Mouse (Mus musculus) monocyte, adult 2 months (primary cell): ENCODE results near the gene Tardbp.

ENCODE experiments used
- DNase-seq, 2 experiments: peaks; one replicate each; pipeline ENCODE4 v3.0.0; 2022; ENCODE audit warnings: low spot score in 2 of 2, low read depth in 1 of 2

The Tardbp gene

DNA sequence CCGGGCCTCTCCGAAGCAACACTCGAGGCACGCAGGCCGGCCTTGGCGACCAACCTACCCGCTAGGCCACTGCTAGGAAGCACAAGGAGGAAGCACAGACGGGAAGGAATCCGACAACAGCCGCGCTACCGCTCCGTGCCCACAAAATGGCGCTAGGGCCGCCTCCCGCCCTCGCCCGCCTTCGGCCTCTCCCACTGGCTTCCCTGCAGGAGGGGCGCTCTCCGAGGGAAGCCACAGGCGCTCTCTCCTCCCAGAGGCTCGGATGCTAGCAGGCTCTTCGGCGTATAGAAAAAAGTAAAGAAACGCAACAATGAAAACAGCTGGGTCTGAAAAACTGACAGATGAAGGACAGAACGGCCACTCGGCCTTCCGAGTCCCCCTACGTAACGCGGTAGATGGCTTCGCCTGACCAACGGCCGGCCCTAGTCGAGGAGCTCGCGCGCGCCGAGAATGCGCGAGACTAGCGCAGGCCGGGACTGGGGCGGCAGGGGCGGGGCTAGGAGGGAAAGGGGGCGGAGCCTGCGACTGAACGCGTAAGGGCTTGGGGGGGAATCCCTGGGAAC is at the start of gene Tardbp:
TSS of gene Tardbp (minus strand) at position 397 of the 563 bp plus-strand sequence.
- peak; percentile 86 to 96 for DNase-seq

DNA sequence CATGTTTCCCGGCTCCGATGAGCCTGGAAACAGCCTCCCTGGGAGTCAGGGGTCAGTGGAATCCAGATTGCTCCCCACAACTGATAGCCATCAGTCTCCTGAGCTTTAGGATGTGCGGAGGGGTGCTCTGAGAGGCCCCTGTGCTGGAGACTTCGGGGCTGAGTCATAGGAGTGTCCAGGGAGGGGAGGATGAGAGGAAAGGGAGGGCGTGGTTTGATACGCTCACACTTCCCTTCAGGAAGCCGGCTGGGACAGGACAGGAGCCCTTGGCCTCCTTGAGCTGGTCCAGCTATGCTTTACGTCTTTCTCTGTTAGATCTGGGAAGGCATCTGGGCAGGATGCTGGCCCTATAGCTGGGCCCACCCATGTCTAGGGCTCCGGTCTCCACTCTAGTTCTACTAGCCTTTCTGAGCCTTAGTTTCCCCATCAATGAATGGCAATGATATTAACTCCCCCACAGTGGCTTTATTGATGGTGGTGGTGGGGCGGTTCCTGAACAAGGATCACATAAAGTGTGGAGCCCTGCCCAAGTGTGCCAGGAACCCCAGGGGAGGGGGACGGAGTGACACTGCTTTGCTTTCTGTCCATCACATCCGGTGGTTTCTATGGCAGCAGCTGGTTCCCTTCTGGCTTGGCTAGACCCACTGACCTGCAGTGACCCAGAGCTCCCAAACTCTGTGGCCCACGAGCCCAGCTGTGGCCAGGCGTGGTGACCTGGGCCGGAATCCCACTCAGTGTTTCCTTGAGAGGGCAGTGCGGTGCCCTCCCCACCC is 49.6 kb upstream of the Tardbp start:
- DNase-seq = no peak

DNA sequence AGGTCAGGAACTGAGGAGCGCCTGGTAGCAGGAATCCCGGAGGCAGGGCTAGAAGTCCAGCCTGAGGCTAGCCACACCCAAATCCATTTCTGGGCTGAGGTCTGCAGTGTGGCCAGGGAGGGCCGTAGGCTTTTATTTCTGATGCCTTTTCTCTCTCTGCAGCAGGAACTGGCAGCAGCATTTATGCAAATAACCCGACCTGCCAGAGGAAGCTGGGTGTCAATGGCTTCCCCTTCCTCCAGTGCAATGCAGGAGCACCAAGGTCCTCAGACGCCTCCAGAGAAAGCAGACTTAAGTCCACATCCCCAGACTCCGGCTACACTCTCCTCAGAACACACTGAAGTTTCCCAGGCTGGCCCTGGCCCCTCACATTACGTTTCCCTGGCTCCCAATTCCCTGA is 48.2 kb upstream of the Tardbp start:
- DNase-seq = no peak

DNA sequence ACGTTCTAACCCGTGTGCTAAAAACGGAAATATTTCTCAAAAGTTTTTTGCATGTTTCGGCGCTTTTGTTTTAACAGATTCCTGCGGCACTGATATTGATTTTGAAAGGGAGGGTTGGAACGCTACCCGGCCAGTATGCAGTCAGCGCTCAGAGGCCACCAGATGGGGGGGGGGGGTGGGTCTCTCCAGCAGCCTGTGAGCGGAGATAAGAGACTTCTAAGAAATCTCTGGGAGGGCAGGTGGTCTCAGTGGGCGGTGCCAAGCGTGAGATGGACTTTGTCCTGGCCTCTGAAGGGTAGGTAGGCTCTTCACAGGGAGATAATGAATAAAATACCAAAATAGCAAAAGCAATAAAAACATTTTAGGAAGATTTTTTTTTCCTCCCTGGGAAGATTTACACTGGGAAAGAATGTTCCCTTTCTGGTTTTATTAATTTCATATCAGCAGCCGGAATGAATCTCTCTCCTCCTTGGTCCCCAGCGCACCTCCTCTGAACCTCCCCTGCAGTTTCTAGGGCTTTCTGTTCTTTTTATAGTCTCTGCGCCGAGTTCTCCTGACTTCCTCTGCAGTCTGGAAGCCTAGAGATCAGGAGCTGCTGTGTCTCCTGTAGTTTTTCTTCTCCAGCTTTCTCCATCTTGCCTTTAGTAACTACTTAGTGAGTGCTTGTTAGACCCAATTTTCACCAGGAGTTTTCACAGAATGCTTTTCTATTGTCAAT is 44.6 kb upstream of the Tardbp start:
- DNase-seq = no peak

DNA sequence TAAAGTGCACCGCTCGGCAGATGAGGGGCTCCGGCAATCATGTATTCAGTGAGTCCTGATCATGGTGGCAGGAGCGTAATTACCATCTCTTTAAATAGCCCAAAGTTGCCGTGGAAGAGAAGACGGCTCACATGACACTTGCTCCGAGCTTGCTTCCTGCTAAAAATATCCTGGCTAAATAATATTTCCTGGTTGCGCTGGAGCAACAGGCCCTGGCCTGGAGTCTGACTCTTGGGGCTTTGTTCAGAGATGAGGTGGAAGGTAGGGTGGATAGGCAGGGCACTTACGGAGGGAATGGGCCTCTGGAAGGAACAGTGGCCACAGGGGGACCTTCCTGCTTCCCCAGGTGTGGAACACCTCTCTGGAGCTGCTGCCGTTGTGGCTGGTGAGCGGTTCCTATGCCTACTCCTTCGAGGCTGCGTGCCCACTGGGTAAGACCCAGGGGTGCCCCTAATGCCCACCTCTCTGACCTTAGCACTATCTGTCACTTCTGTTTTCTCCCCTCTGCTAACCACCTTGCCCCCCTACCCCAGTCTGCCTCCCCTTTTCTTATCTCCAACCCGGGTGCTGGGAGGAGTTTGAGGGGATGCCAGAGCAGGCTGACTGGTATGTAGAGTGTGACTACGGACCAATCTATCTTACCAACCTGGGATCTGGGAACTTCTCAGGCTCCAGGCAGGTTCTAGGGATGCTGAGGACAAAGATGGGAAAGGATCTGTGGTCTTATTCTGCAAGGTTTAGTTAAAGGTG is 40.4 kb upstream of the Tardbp start:
- no peak for DNase-seq

DNA sequence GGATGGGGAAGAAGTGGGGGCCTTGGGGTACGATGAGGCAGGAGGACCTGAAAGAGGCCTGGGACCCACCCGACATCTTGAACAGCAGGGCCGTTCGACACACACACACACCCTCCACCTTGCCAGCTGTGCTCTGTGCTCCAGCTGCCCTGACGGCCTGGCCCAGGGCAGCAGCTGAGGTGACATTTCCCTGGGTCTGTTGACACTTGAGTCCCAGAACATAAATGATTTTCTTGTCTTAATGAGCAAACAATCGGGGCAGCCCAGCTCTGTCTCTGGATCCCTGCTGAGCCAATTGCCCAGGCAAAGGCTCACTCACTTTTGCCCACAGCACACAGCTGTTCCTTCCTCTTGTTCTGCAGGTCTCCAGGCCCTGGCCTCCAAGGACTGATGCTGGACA is 37.2 kb upstream of the Tardbp start:
- DNase-seq = no peak

DNA sequence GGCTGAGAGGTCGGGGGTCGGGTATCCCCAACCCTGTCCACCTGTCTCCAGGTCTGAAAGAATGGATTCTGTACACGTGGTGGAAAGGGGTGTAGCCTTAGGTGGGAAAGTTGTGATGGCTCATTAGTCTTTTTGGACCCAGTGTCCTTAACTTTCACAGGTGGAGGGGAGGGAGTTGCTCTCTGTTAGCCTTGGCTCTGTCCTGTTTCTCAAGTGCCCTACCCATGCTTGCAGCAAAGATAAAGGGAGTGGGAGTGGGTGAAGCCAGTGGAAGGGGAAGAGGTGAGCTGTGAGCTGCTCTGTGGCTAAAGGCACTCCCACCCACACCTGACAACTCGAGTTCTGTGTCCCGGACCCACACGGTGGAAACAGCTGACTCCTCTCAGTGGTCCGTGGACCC is 36.5 kb upstream of the Tardbp start:
- no peak for DNase-seq

DNA sequence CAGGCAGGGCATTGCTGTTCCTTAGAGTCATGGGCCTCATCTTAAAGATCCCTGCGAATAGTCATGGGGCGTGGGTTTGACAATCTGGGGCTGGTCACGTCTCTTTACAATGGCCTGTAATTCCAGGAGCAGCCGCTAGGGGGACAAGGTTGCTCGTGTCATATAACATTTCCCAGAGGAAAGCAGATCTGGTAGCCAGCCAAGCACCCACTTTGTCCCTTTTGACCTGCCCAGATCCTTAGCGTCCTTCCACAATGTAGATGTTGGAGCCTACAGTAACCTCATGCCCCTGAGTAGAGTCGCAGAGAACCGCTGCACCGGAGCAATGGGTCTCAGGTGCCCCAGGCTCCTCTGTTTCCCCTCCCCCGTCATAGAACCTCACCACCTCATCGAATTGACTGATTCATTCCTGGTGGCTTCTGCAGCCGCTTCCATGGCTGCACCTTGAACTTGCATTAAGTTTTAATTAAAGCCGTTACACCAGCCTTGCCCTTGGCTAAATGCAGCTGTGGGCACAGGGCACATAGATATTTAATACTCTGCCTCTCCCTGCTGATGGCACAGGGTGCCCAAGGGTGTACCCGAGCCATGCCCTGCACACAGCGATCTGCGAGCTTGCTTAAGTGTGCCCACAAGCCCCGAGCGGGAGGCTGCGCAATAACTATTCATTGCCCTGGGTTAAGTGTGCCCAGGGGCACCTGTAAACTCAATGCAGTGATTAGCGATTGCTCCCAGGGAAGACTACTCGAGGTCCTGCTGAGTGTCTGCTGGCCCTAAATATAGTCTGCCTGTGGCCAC is 35.5 kb upstream of the Tardbp start:
- DNase-seq = peak in 1 of 2 experiments; percentile 52

DNA sequence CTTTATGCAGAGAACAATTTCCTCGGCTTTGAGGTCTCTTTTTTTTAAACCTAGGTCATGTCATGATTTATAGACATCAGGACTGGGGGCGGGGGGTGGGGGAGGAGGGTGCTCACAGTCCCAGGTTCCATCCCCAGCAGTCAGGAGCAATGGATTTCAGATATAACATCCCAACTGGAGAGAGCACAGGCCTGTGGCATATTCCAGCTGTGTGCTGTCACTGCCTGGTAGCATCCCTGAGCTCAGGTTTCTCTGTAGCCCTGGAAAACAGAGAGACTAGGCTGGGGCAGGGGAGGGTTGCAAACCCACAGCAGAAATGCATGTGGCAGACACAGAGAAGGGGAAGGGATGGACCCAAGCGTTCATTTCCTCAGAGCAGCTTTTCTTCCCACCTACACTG is 33.4 kb upstream of the Tardbp start:
- DNase-seq = no peak

DNA sequence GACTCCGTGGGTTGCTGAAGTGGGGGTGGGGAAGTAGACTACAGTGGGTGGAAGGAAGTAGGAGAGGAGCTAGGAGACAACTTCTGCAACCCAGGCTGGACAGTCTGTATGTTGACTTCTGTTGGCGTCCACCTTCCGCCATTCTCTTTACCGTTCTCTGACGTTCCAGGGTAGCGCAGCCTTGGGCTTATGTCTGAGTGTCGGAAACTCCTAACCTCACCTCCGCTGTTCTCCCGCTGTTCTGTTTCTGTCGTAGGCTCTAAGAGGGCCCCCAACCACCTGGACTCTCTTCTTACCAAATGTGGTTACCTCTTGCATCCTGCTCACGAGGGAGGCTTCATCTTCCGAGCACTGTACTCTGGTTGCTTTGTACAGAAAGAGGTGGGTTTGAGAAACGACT is 31.0 kb upstream of the Tardbp start:
- DNase-seq = no peak

DNA sequence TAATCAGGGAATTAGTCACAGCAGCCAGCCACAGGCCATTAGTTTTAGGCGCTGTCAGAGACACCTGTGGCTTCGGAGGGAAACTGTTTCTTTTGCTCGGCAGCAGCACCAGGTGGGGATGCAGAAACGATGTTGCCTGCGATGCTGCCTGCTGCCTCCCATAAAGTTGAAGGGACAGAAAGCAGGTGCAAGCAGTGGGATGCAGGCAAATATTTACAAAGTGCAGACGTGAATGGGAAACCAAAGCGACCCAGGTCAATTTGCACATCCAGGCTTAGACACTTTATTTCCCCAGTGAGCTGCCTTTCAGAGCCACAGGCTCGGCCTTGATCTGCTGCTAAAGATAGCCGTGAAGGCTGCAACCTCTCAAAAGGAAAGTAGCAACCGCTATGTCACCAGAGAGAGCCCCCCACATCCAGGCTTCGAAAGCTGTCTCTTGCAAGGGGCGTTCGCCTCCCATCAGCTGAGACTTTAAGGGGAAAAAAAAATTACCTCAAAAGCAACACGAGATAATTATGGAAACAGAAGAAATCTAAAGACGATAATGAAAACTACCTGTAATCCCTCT is 30.0 kb upstream of the Tardbp start:
- no peak for DNase-seq

DNA sequence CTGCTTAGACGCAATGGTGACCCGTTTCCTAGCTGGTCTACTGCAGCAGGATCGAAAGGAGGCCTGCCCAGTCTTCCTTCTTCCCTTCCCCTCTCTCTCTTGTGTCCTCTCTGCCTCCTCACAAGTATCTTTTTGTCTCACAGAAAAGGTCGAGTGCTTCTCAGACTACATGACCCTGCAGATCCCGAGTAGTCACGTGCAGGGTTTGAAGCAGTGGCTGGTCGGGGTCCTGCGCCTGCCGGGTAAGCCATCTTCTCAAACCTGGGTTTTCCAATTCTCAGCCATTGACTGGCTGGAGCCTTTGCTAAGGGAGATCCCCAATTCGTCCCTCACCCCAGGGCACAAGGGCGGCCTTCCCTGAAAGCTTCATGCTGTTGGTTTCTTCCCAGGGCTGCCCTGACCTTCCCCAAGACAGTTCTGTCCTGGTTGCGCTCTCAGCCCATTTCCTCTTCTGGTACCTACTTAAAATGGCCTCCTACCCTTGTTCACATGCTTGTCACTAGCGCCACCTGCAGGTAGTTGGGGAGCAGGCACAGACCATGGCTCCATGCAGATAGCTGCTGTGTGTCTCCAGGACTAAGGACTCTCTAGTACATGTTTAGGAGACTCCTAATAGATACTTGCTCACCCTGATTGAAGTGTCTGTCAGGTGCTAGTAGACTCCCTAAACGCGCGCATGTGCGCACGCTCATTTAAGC is 28.0 kb upstream of the Tardbp start:
- DNase-seq = peak in 1 of 2 experiments; percentile 28

DNA sequence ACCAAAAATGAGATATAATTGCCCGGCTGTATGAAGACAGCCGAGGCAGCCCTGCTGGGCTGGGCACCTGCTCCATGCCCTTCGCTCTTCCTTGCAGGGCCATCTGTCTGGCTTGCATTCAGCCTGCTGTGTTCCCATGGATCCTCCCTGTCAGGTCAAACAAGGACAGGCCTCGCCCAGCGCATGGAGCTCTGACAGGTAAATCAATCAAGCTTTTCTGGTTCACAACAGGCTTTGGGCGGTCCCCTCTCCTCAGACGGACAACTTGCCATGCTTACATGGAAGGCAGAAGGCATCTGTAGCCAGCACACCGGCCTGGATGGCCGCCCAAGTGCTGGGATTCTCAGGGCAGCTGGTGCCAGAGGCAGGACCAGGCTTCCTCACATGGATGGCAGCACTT is 24.2 kb upstream of the Tardbp start:
- DNase-seq = no peak

DNA sequence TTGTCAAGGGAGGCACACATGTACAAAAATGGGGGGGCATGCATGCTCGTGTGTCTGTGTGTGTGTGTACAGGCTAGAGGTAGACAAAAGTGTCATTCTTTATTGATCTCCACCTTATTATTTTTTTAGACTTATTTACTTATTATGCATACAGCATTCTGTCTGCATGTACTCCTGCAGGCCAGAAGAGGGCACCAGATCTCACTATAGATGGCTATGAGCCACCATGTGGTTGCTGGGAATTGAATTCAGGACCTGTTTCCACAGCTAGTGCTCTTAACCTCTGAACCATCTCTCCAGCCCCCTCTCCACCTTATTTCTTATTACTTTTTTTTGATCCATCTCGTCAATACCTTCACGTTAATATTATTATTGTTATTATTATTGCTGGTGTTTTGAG is 22.5 kb upstream of the Tardbp start:
- DNase-seq = no peak

DNA sequence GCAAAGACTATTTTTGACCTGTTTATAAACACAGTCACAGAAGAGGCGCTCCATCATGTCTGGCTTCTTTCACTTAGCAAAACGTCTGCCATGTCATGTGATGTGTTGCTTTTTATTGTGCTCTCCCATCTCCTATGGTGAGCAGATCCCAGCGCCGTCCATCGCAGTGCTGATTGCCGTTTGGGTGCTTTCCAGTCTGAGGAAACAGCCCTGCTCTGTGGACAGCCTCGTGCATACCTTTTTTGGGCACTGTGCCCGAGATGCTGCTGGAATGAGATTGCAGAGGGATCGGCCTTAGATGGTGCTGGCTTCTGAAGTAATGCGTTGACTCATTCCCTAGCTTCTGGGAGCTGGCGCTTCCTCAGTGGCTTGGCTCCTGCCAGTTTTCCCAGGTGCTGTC is 19.8 kb upstream of the Tardbp start:
- no peak for DNase-seq

DNA sequence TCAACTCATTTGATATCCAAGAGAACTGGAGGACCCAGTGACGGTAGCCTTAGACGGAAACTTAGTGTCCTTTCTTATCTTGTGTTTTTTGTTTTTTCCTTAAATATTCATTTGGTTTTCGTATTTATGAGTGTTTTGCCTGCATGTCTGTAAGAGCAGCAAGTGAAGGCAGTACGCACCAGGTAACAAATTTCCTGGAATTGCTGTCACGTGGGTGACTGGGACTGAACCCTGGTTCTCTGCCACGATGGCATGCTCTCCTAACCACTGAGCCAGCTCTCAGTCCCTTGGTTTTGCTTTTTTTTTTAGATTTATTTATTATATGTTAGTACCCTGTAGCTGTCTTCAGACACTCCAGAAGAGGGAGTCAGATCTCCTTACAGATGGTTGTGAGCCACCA is 18.1 kb upstream of the Tardbp start:
- no peak for DNase-seq

DNA sequence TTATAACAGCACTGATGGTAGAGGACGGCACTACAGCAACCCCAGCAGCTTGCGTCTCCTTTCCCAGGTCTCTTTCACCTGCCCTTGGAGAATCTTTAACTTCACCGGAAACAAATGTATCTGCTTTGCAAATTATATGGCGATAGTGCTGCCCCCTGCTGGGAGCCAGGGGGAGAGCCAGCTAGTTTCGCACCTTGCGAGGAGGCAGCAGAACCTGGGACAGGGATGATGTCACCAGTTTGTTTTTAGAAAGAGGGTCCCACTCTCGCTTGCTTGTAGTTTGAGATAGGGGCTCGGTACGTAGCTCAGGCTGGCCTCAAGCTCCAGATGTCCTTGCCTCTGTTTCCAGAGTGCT is 17.3 kb upstream of the Tardbp start:
- peak in 1 of 2 experiments; percentile 43 for DNase-seq

DNA sequence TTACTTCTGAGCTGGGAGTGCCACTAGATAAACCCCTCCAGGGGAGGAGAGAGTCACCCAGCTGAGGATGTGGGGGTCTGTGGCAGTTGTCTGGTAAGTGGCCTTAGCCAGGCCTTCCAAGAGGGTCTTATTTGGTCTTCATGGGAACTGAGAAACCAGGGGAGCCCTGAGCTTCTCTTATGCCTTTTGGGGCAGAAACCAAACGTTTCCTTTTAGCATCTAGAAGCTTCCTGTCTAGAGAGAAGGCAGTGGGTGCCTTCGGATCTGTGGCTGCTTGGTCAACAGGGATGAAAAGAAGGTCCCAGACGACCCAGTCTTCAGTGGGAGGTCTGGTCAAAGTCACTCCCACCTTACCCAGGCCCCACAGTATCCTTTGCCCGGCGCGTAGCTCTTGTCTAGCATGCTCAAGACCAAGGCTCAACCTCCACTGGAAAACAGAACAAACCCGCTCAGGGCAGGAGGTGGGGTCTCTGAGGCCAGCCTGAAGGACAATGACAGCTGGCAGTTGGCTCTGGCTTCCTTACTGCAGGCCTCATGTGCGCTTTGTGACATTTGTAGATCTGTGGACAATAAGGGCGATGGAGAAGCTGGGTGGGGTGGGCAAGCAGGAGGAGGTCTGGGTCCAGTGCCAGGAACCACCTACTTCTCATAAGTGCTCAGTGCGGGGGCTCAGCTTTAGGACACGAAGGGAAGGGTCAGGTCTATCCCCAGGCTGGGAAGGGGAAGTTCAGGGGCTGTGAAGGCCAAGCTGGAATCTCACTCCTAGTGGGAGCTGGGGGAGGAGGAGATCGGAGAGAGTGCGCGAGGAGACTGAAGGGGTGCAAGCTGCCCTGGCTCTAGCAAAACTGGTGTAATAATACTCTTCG is 16.7 kb upstream of the Tardbp start, which contains the start of gene Gm572:
TSS of gene Gm572 (plus strand) at position 27 of the 866 bp plus-strand sequence.
- no peak for DNase-seq

DNA sequence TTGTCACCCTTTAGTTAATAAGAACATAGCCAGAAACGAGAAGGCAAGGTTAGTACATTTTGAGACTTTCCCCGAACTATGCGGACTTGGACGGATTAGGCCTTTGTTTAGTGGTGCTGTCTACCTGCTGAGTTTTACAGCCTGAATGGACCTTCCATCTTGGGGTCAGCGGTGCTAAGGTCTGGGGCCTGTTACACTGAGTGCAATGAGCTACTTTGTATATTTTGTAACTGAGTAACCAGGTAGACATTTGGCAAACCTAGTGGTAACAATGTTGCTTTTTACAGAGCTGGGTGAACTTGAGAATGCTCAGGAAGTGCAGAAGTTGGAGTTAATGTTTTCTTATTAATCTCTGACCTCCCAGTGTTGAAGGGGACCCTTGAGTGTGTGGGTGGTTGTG is 14.3 kb upstream of the Tardbp start:
- no peak for DNase-seq
